Mouse (Mus musculus) cerebellum, adult 2 months (tissue): ENCODE results near the gene Dusp16. TPM values are rescaled to one million over a fixed set of nuclear protein-coding genes. Genes with fewer than 3 reads are reported as not detected.

Experiments used
- DNase-seq, 2 experiments: peaks; one replicate each; pipeline ENCODE4 v3.0.0; 2021
- H3K27ac ChIP-seq: fragments of 200-500 bp; 2 replicates; pipeline ENCODE4 v1.5.1; 2012; ENCODE audit warnings: low read length, control low read depth, inconsistent platforms; ENCODE audit not compliant: insufficient read depth
- H3K27me3 ChIP-seq: fragments of 200-500 bp; 2 replicates; pipeline ENCODE4 v1.6.1; 2012; ENCODE audit warnings: inconsistent platforms, mild to moderate bottlenecking, low read length, moderate library complexity; ENCODE audit not compliant: control insufficient read depth, insufficient read depth
- H3K4me1 ChIP-seq: fragments of 200-500 bp; 2 replicates; pipeline ENCODE4 v1.6.1; 2011; ENCODE audit warnings: low read length; ENCODE audit not compliant: control insufficient read depth, insufficient read depth
- H3K4me3 ChIP-seq: fragments of 200-500 bp; replicated peaks from 2 replicates; pipeline ENCODE3; 2011; ENCODE audit warnings: mild to moderate bottlenecking, low read depth, low read length, control low read depth; ENCODE audit not compliant: insufficient read depth
- CTCF ChIP-seq: fragments of 200-500 bp; IDR thresholded peaks from 2 replicates; pipeline ENCODE4 v1.5.1; 2011; ENCODE audit warnings: low read depth, mild to moderate bottlenecking, control low read depth, low read length, moderate library complexity, borderline replicate concordance; ENCODE audit not compliant: insufficient read depth
- POLR2A ChIP-seq: fragments of 200-500 bp; IDR thresholded peaks from 2 replicates; pipeline ENCODE4 v1.6.1; 2011; ENCODE audit warnings: low read length, control low read depth, borderline replicate concordance; ENCODE audit not compliant: insufficient read depth
- whole genome bisulfite sequencing: fragments of 180-500 bp; shearing (Covaris S2); methylation state at CpG from one replicate; pipeline ENCODE4 v1.1.7; 2018; 5-methylcytosine and 5-hydroxymethylcytosine counted together
- polyA plus RNA-seq: library from polyadenylated mRNA; depleted of rRNA; stranded (reverse); fragments of >200 nt; gene quantifications from 2 replicates; pipeline ENCODE4 v1.2.3, GENCODE M21; 2012

The Dusp16 gene
- polyA plus RNA-seq, 1 experiment: 19.8 TPM

- H3K27ac ChIP-seq: no peak overlapping the region
- no peak for DNase-seq
- H3K4me3 ChIP-seq: no peak overlapping the region
- TF ChIP-seq POLR2A: no peak
- TF ChIP-seq CTCF: no peak
- WGBS: 73% methylated on average over 1 of the region's 1 CpGs
- no peaks in the 10 kb centered on the region; the same call in none of the 2 replicates for H3K4me1 ChIP-seq
- no peaks in the 10 kb centered on the region for H3K27me3 ChIP-seq
These were observed 78.5 kb downstream of the Dusp16 start for GRCm38 (mm10) chr6:134713897-134714296.

- 52% methylated on average over 3 of the region's 3 CpGs for WGBS
These were observed 79.1 kb downstream of the Dusp16 start for GRCm38 (mm10) chr6:134713321-134713720.

DNA sequence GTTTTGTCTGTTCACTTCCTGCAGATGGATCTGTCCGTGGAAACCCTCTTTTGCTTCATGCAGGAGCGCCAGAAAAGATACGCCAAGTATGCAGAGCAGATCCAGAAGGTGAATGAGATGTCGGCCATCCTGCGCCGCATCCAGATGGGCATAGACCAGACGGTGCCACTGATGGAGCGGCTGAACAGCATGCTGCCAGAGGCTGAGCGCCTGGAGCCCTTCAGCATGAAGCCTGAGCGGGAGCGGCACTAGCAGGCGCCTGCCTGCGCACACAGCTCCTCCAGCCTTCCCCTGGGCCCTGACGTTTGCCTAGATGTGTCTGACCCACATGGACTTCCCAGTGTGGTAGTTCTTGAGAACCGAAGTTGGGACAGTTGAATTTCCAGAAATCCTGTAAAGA lies 82.4 kb downstream of the Dusp16 start:
- Histone ChIP-seq H3K4me1 (no peaks in the 10 kb centered on the region), H3K27ac (no peak overlapping the region), H3K27me3 (no peaks in the 10 kb centered on the region), H3K4me3 (no peak overlapping the region)
- no peak for DNase-seq
- WGBS: 44% methylated on average over 15 of the region's 15 CpGs
- TF ChIP-seq CTCF (no peak), POLR2A (no peak)

More at GRCm38 (mm10) chr6:134713321-134713720, 79.1 kb downstream of the Dusp16 start:
- no peak overlapping the region for H3K27ac ChIP-seq
- no peaks in the 10 kb centered on the region; the same call in none of the 2 replicates for H3K4me1 ChIP-seq
- no peak for TF ChIP-seq POLR2A
- no peak for TF ChIP-seq CTCF
- H3K27me3 ChIP-seq: no peaks in the 10 kb centered on the region
- DNase-seq: no peak
- H3K4me3 ChIP-seq: no peak overlapping the region

DNA sequence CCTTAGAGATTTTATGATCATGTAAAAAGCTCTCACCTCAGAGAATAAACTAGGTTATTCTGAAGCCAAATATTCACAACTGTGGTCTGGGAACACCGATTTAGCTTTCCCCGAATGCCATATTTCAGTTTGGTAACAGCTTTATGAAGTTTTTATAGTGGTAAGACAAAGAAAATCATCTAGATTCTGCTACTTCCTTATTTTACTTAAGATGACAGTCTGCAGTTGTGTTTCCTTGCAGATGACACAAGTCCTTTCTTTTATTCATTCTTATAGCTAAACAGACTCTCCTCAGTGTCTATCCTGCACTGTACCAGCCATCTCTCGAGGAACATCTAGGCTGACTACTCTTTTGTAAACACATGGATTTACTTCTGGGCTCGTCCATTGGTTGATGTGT lies 86.0 kb downstream of the Dusp16 start:
- TF ChIP-seq POLR2A (no peak), CTCF (no peak)
- H3K4me1 ChIP-seq: no peaks in the 10 kb centered on the region
- no peak for DNase-seq
- no peak overlapping the region for H3K27ac ChIP-seq
- WGBS: 94% methylated on average over 4 of the region's 4 CpGs
- H3K4me3 ChIP-seq: no peak overlapping the region
- H3K27me3 ChIP-seq: no peaks in the 10 kb centered on the region

GRCm38 (mm10) chr6:134703053-134703690 lies 89.3 kb downstream of the Dusp16 start:
- Histone ChIP-seq H3K4me1 (no peaks in the 10 kb centered on the region), H3K4me3 (no peak overlapping the region), H3K27ac (no peak overlapping the region), H3K27me3 (no peaks in the 10 kb centered on the region)
- no peak for DNase-seq
- WGBS: 90% methylated on average over 4 of the region's 4 CpGs
- TF ChIP-seq POLR2A: no peak

DNA sequence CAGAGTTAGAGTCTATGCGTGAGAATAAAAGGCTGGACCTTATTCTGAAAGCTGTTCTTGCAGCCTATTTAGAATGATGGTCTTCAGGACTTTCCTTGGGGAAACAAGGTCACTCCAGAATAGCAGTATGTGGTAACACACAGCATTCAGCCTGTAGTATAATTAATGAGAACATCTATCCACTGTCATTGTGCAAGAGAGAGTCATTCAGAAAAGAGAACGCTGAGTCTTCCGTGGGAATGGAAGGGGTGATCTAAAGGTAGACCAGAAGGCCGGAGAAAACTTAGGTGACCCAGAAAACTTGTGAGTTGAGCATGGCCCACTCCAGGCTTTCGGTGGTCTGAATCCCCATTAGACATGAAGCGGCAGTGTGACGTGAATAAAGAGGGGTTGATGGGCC lies 90.2 kb downstream of the Dusp16 start:
- no peak overlapping the region for H3K4me3 ChIP-seq
- WGBS: 97% methylated on average over 7 of the region's 7 CpGs
- no peak for DNase-seq

GRCm38 (mm10) chr6:134701211-134701602 lies 91.2 kb downstream of the Dusp16 start:
- Histone ChIP-seq H3K27ac (no peak overlapping the region), H3K4me3 (no peak overlapping the region), H3K27me3 (no peaks in the 10 kb centered on the region), H3K4me1 (peaks cover 2% of the 10 kb centered on the region; the same call in 1 of the 2 replicates)
- TF ChIP-seq CTCF: no peak
- no peak for TF ChIP-seq POLR2A
- 83% methylated on average over 6 of the region's 6 CpGs for WGBS
- DNase-seq: no peak

More for the DNA sequence above, 90.2 kb downstream of the Dusp16 start:
- H3K4me1 ChIP-seq: no peaks in the 10 kb centered on the region; the same call in 1 of the 2 replicates
- no peaks in the 10 kb centered on the region for H3K27me3 ChIP-seq
- no peak overlapping the region for H3K27ac ChIP-seq
- TF ChIP-seq POLR2A (no peak), CTCF (no peak)

DNA sequence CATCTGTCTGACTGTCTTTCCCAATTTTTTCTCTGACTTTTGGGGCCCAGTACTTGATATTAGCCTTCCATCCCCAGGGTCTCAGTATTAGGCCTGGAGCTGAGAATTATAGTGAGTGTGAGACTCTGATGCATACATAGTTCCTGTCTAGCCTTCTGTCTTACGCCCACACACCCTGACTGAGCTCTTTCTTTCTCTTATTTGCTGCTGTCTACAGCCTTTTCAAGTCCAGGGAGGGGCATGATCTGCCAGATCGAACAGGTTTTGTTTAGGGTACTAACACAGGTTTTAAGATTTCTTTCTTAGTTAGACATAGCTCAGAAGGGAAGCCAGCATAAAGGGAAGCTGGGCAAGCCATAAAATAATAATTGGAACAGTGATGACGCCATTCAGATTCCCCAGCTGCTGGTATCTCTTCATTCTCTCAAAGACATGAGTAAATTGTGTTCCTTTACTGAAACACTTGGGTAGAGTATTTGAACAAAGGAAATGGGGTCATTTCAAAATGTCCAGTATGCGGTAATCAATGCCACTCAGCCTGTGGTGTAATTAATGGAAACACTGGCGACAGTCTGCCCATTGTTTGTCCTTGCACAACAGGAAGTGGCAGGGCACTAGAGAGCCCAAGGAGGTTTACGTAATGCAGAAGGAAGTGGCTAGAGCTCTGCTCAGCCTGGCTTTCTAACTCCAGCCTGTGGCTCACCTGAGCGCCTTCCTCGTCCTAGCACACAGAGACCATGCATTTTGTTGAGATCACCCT lies 91.8 kb downstream of the Dusp16 start:
- Histone ChIP-seq H3K4me3 (no peak overlapping the region), H3K27ac (no peak overlapping the region), H3K4me1 (peaks cover 4% of the 10 kb centered on the region; the same call in 1 of the 2 replicates), H3K27me3 (no peaks in the 10 kb centered on the region)
- WGBS: 81% methylated on average over 8 of the region's 8 CpGs
- no peak for DNase-seq
- TF ChIP-seq POLR2A: no peak
- TF ChIP-seq CTCF: no peak
